Mouse (Mus musculus) stomach, postnatal 0 days (tissue): ENCODE measurements around the gene Gpatch2l. TPM values are rescaled to one million over a fixed set of nuclear protein-coding genes. Genes with fewer than 3 reads are reported as not detected.

Experiments used
- ATAC-seq: fragments of 200-750 bp; cut with Nextera tagmentation; 2 replicates; pipeline ENCODE4 v1.8.0; 2017; ENCODE audit not compliant: low FRiP score, low TSS enrichment
- DNase-seq: peaks from one replicate; pipeline ENCODE4 v3.0.0-alpha.2; 2016; ENCODE audit warnings: low spot score
- H3K27ac ChIP-seq: fragments of 300-500 bp; sonication (generic); replicated peaks from 2 replicates; pipeline ENCODE4 v1.5.1; 2014; ENCODE audit warnings: mild to moderate bottlenecking, control low read depth
- H3K27me3 ChIP-seq: fragments of 300-500 bp; sonication (generic); 2 replicates; pipeline ENCODE4 v1.6.1; 2014; ENCODE audit warnings: low read length; ENCODE audit not compliant: control insufficient read depth, insufficient read depth
- H3K36me3 ChIP-seq: fragments of 300-500 bp; sonication (generic); 2 replicates; pipeline ENCODE4 v1.6.1; 2014; ENCODE audit warnings: low read length, mixed read lengths; ENCODE audit not compliant: control insufficient read depth, insufficient read depth
- H3K4me1 ChIP-seq: fragments of 300-500 bp; sonication (generic); replicated peaks from 2 replicates; pipeline ENCODE4 v1.6.1; 2014; ENCODE audit warnings: antibody characterized with exemption; ENCODE audit not compliant: control insufficient read depth, insufficient read depth
- H3K4me2 ChIP-seq: fragments of 300-500 bp; sonication (generic); replicated peaks from 2 replicates; pipeline ENCODE4 v1.6.1; 2014; ENCODE audit warnings: low read depth, mild to moderate bottlenecking, control low read depth, moderate library complexity
- H3K4me3 ChIP-seq: fragments of 300-500 bp; sonication (generic); 2 replicates; pipeline ENCODE4 v1.5.1; 2014; ENCODE audit warnings: low read depth, low read length, control low read depth
- H3K9ac ChIP-seq: fragments of 300-500 bp; sonication (generic); 2 replicates; pipeline ENCODE4 v1.6.1; 2014; ENCODE audit warnings: mild to moderate bottlenecking, low read length, control low read depth, mixed read lengths
- H3K9me3 ChIP-seq: fragments of 300-500 bp; sonication (generic); 2 replicates; pipeline ENCODE4 v1.6.1; 2016; ENCODE audit warnings: low read length; ENCODE audit not compliant: control insufficient read depth
- CTCF ChIP-seq: IDR thresholded peaks from 2 replicates; pipeline ENCODE4 v1.5.1; 2016; ENCODE audit warnings: antibody characterized with exemption, low read depth, mild to moderate bottlenecking, moderate library complexity
- EP300 ChIP-seq: optimal IDR thresholded peaks from 2 replicates; pipeline ENCODE3; 2016; ENCODE audit warnings: antibody characterized with exemption
- WGBS: fragments of 180-500 bp; shearing (Covaris S2); extraction: QIAGEN DNeasy Blood & Tissue Kit; methylation state at CpG from one replicate; pipeline ENCODE4 v1.1.7; 2014; 5-methylcytosine and 5-hydroxymethylcytosine counted together
- polyA plus RNA-seq: library from polyadenylated mRNA; unstranded; fragments of >200 nt; fragmentation: Nextera tagmentation; extraction: Ambion mirVana; gene quantifications from 2 replicates; pipeline ENCODE4 v1.2.1, GENCODE M21; 2015

Gene Gpatch2l
- polyA plus RNA-seq, 1 experiment from 2014 or later, result 6.8 TPM

DNA sequence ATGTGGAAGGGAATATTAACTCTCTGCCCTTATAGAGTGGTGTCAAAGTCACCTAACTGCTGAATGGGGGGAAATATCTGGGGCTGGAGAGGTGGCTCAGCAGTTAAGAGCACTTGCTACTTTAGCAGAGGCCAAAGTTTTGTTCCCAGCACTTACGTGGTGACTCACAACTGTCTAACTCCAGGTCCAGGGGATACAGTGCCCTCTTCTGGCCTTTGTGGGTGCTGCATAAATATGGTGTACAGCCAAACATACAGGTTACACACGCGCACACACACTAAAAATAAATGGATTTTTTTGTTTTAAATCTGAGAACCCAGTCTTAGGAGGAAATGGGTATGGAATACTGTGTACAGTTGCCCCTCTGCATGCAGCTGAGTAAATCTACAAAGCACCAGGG lies 94.6 kb downstream of the Gpatch2l start:
- no peak overlapping the region for H3K27ac ChIP-seq
- no peak overlapping the region for H3K4me3 ChIP-seq
- no peak for DNase-seq
- WGBS, result 96% methylated on average over 3 of the region's 3 CpGs
- no peaks in the 10 kb centered on the region for H3K27me3 ChIP-seq
- no peak overlapping the region for H3K4me2 ChIP-seq
- no peak overlapping the region for H3K9ac ChIP-seq
- no peaks in the 10 kb centered on the region for H3K9me3 ChIP-seq
- no peaks in the 10 kb centered on the region for H3K4me1 ChIP-seq
- H3K36me3 ChIP-seq, result no peaks in the 10 kb centered on the region
- TF ChIP-seq EP300 (no peak), CTCF (peak; percentile 46)
- ATAC-seq, result no peak

DNA sequence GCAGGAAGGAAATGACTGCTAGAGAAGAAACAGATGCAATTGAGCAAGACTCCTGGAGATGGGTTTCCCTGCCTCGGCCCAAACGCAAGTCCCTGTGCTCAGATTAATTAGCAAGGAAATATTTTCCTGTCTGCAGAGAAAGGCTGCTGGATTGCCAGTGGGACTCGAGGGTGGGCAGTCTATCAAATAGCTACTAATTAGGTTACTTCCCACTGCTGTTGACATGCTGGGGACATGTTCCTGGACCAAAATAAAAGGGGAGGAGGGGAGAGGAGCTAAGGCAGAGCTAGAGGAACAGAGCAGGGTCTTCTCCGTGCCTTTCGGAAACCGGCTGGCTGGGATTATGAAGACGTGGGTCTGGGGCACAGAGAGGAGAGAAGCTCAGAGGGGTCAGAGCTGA lies 95.2 kb downstream of the Gpatch2l start:
- Histone ChIP-seq H3K4me3 (no peak overlapping the region), H3K9ac (no peak overlapping the region), H3K27ac (no peak overlapping the region), H3K36me3 (no peaks in the 10 kb centered on the region), H3K4me1 (no peaks in the 10 kb centered on the region), H3K9me3 (no peaks in the 10 kb centered on the region), H3K4me2 (no peak overlapping the region), H3K27me3 (no peaks in the 10 kb centered on the region)
- DNase-seq (no peak), ATAC-seq (no peak)
- TF ChIP-seq CTCF, result no peak
- TF ChIP-seq EP300, result no peak
- WGBS, result 50% methylated on average over 7 of the region's 7 CpGs

Other genes starting within 250 kb of the Gpatch2l start
- gene Tgfb3, start 162.8 kb upstream of the Gpatch2l start, polyA plus RNA-seq, result 9.4 and 9.5 TPM in 2 replicates
- gene Ift43, start 159.3 kb upstream of the Gpatch2l start, polyA plus RNA-seq, result 48.0 and 49.4 TPM in 2 replicates
- 0.13 and 0.21 TPM in 2 replicates for gene Esrrb, start 119.3 kb downstream of the Gpatch2l start, polyA plus RNA-seq